In the genomic region with DNA sequence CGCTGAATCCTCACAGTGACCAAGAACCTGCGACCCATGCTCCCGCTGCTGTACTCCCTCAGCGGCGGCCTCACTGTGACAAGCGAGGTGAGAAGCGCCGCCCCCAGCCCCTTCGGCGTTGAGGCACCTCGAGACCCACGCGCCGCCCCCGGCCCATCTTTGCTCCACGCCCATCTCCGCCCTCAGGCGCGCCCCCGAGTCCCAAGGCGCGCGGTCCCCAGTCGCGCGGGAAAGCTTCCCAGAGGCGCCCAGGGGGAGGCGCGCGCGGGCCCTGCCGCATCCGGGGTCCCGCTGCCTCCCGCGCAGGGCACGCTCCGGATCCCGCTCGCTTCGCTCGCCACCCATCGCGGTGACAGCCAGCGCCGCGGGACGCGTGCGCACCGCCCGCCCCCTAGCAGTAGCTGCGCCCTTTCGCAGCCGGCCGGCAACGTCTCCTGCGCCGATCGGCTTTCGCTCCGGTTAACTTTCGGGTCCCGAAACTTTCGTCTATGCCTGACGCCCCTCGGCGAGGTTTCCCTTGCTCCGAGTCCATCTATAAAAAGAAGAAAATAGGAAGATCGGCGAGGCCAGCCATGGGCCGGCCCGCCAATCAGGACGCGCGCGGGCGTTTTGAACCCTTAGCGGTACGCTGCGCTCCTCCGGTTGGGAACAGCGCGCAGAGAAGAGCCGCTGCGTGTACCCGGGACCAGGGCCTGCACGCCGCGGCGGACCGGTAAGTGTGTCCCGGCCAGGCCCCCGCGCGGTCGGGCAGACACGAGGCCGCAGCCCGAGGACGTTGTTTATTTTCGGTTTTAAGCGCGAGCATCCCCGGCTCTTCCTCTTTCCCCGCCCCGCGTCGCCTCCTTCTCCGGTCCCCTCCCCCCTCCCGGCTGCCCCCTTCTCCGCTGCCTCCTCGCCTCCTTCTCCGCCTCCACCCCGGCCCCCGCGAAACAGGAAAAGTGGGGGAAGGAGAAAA, we compare ENCODE assay signal across 8 mouse cellular contexts. TPM values are rescaled to one million over a fixed set of nuclear protein-coding genes. Genes with fewer than 3 reads are reported as not detected.
A peak's percentile ranks its signal among the peaks of the same experiment; 100 is the strongest.
DNase-seq lines count a peak whose midpoint lies in the region; ATAC-seq and TF ChIP-seq lines count a peak whose summit lies in the region.

A gene (minus strand): TSS at position 168 of the 955 bp plus-strand sequence.

- under 1% methylated on average over 113 of the region's 117 CpGs for WGBS in bone marrow, adult 2 months
- WGBS in forebrain, postnatal 0 days = 3% methylated on average over 98 of the region's 117 CpGs
- WGBS in lung, embryonic 14.5 days = under 1% methylated on average over 112 of the region's 117 CpGs

- no peaks in the 10 kb centered on the region for H3K36me3 ChIP-seq in G1E (replicated peaks)
- no peaks in the 10 kb centered on the region for H3K36me3 ChIP-seq in forebrain, postnatal 0 days (ENCODE audit: insufficient read depth)
- H3K36me3 ChIP-seq in lung, embryonic 14.5 days (ENCODE audit: insufficient read depth) = no peaks in the 10 kb centered on the region

- no peak within 1 kb of the TSS for H3K27ac ChIP-seq in bone marrow, adult 2 months (ENCODE audit: control insufficient read depth, insufficient read depth, low read depth, low read length, poor library complexity)
- H3K27ac ChIP-seq in forebrain, postnatal 0 days (ENCODE audit: low read depth, low read length) = no peak within 1 kb of the TSS
- H3K27ac ChIP-seq in lung, embryonic 14.5 days (ENCODE audit: low read depth) = no peak within 1 kb of the TSS

- no peak for DNase-seq in G1E (ENCODE audit: low spot score)
- DNase-seq in forebrain, postnatal 0 days = peak; percentile 79
- DNase-seq in heart, postnatal 4 days = peak; percentile 74
- peak; percentile 32 to 53 for DNase-seq in layer of hippocampus, adult 18-20 months (ENCODE audit: low spot score in 2 of 2)
- DNase-seq in lung, embryonic 14.5 days = peak; percentile 83
- peak; percentile 40 for DNase-seq in thymus, postnatal 25 days

- H3K9me3 ChIP-seq in G1E (replicated peaks) = peaks cover 28% of the 10 kb centered on the region
- no peaks in the 10 kb centered on the region for H3K9me3 ChIP-seq in forebrain, postnatal 0 days (ENCODE audit: low read length)
- no peaks in the 10 kb centered on the region for H3K9me3 ChIP-seq in lung, embryonic 14.5 days (ENCODE audit: low read depth, low read length)

- H3K4me3 ChIP-seq in G1E (ENCODE audit: low read depth, low read length) = peak within 1 kb of the TSS; percentile 7; the same call in 1 of the 2 replicates
- peak within 1 kb of the TSS; percentile 73 for H3K4me3 ChIP-seq in bone marrow, adult 2 months (replicated peaks; ENCODE audit: control insufficient read depth, low read depth, low read length)
- H3K4me3 ChIP-seq in forebrain, postnatal 0 days (ENCODE audit: low read depth, low read length) = peak within 1 kb of the TSS; percentile 53
- peak within 1 kb of the TSS; percentile 62 for H3K4me3 ChIP-seq in lung, embryonic 14.5 days (ENCODE audit: low read depth, low read length)

- peak within 1 kb of the TSS; percentile 37 for H3K9ac ChIP-seq in forebrain, postnatal 0 days
- H3K9ac ChIP-seq in lung, embryonic 14.5 days = peak within 1 kb of the TSS; percentile 51

- peak within 1 kb of the TSS; percentile 94 for H3K4me2 ChIP-seq in forebrain, postnatal 0 days (ENCODE audit: low read depth)
- H3K4me2 ChIP-seq in lung, embryonic 14.5 days = peak within 1 kb of the TSS; percentile 91

- no peaks in the 10 kb centered on the region for H3K4me1 ChIP-seq in G1E (ENCODE audit: insufficient read depth, low read depth, low read length)
- no peaks in the 10 kb centered on the region; the same call in 1 of the 2 replicates for H3K4me1 ChIP-seq in bone marrow, adult 2 months (ENCODE audit: control insufficient read depth, insufficient read depth, low read length)
- 0 out of 2 replicates have a peak, but pooled peaks cover 3% of the 10 kb centered on the region for H3K4me1 ChIP-seq in forebrain, postnatal 0 days (ENCODE audit: insufficient read depth)
- H3K4me1 ChIP-seq in lung, embryonic 14.5 days (ENCODE audit: insufficient read depth) = no peaks in the 10 kb centered on the region

- no peak for ATAC-seq in G1E (ENCODE audit: extremely low read depth, insufficient number of reproducible peaks, low FRiP score, poor library complexity, severe bottlenecking)
- ATAC-seq in forebrain, postnatal 0 days = peak; percentile 97
- ATAC-seq in lung, embryonic 14.5 days (ENCODE audit: insufficient read depth) = peak; percentile 89
- 0 out of 2 replicates have a peak, but pooled peaks have one; percentile 26 for ATAC-seq in neutrophil, adult 5-6 weeks (ENCODE audit: extremely low read depth, insufficient number of reproducible peaks, low FRiP score, poor library complexity, severe bottlenecking)

- no peak for TF ChIP-seq POLR2A in bone marrow, adult 2 months (IDR thresholded peaks at IDR 0.05; ENCODE audit: borderline replicate concordance, control insufficient read depth, low read depth, low read length)

- H3K27me3 ChIP-seq in G1E (ENCODE audit: insufficient read depth, low read length) = no peaks in the 10 kb centered on the region
- H3K27me3 ChIP-seq in forebrain, postnatal 0 days (ENCODE audit: insufficient read depth, low read length) = peaks cover 90% of the 10 kb centered on the region
- H3K27me3 ChIP-seq in lung, embryonic 14.5 days (ENCODE audit: insufficient read depth, low read length) = peaks cover 92% of the 10 kb centered on the region

- no peak for TF ChIP-seq CTCF in G1E (IDR thresholded peaks at IDR 0.05; ENCODE audit: low read depth, low read length)
- no peak for TF ChIP-seq CTCF in bone marrow, adult 2 months (IDR thresholded peaks at IDR 0.05; ENCODE audit: control insufficient read depth, insufficient read depth, low read length)
- TF ChIP-seq CTCF in forebrain, postnatal 0 days (IDR thresholded peaks at IDR 0.05; ENCODE audit: low read depth) = peak; percentile 49
- TF ChIP-seq CTCF in lung, embryonic 14.5 days (IDR thresholded peaks at IDR 0.05; ENCODE audit: low read depth) = no peak; the same call in 1 of the 2 replicates

RNA-seq across cellular contexts. Expression of the gene that starts here (rescaled TPM):
- total RNA-seq in G1E (2014; fragmentation: Nextera tagmentation) (not detected in 2 replicates), G1E (2017) (not detected in 2 replicates)
- not detected in 2 replicates for polyA plus RNA-seq in G1E (2012)
- polyA plus RNA-seq in bone marrow, adult 2 months (2011; ENCODE audit: insufficient read depth, insufficient read length, low replicate concordance, missing spikeins) = 3.0 TPM in 1 of 2 replicates, not detected in the other
- total RNA-seq in forebrain, postnatal 0 days (2014; rRNA removed) = not detected in 2 replicates
- not detected in 2 replicates for polyA plus RNA-seq in forebrain, postnatal 0 days (2015; fragmentation: Nextera tagmentation; extraction: Ambion mirVana)
- total RNA-seq in heart, postnatal 4 days (2021) = under 1 TPM in 1 of 2 experiments, not detected in 1; 0.41 TPM
- total RNA-seq in layer of hippocampus, adult 18-20 months (2021) = under 1 TPM; 0.38 to 0.64 TPM
- not detected in 2 replicates for polyA plus RNA-seq in lung, embryonic 14.5 days (2014; fragmentation: Nextera tagmentation; extraction: Ambion mirVana)
- not detected in 2 replicates for total RNA-seq in neutrophil, adult 5-6 weeks (2017)

Comparison
In these comparisons a context has a peak if more than half of its experiments do, and no peak if none do; other contexts are left out.
1. Peak in DNase-seq, ATAC-seq, H3K4me3 ChIP-seq, H3K9ac ChIP-seq and H3K4me2 ChIP-seq in forebrain, postnatal 0 days; RNA of the gene not detected or under 1 TPM.
2. Peak in DNase-seq in heart, postnatal 4 days; RNA of the gene not detected or under 1 TPM.
3. Peak in DNase-seq in layer of hippocampus, adult 18-20 months; RNA of the gene not detected or under 1 TPM.
4. Peak in DNase-seq, ATAC-seq, H3K4me3 ChIP-seq, H3K9ac ChIP-seq and H3K4me2 ChIP-seq in lung, embryonic 14.5 days; RNA of the gene not detected or under 1 TPM.
5. Peak in ATAC-seq in neutrophil, adult 5-6 weeks; RNA of the gene not detected or under 1 TPM.
6. H3K4me3 ChIP-seq: peak in every context shown above with its lines; median percentile 73 in bone marrow, adult 2 months; 62 in lung, embryonic 14.5 days; 53 in forebrain, postnatal 0 days; 7 in G1E.